Mouse (Mus musculus) gastrocnemius, postnatal 25 days (tissue): Measurements from ENCODE around the gene Pabpc4. TPM values are rescaled to one million over a fixed set of nuclear protein-coding genes. Genes with fewer than 3 reads are reported as not detected.

Experiments used
- DNase-seq: peaks from one replicate; pipeline ENCODE4 v3.0.0; 2022
- total RNA-seq, 2 experiments: library from RNA; stranded (reverse); gene quantifications; 1 replicate in 1 of 2; 2 replicates in 1 of 2; pipeline ENCODE4 v1.2.3; 2021

Gene Pabpc4
- total RNA-seq, 2 experiments from 2014 or later: 278 to 325 TPM

DNA sequence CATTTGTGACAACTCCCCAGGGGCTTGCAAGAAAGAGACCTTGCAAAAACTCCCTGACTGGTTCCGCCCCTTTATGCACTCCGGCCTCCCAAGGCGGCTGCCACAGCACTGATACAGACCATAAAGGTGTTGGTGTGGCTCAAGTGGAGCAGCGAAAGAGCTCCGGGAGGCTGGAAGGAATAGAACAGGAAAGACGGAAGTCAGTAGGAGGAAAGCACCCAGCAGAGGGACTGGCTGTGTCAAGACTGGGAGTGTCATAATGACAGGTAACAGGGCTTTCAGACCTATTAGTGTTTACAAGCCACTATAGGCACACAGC is 81.3 kb downstream of the Pabpc4 start:
- DNase-seq: no peak

Other genes starting within 250 kb of the Pabpc4 start
- 1 to 10 TPM; 6.7 to 7.6 TPM for gene Trit1, start 245.8 kb upstream of the Pabpc4 start, total RNA-seq
- gene Bmp8b, start 157.2 kb upstream of the Pabpc4 start, total RNA-seq: not detected
- gene Oxct2b, start 146.1 kb upstream of the Pabpc4 start, total RNA-seq: not detected
- gene Ppie, start 122.4 kb upstream of the Pabpc4 start, total RNA-seq: 10 to 100 TPM; 16.8 to 17.6 TPM
- under 1 TPM in 1 of 2 experiments, not detected in 1; 0.36 TPM for gene Hpcal4, start 79.1 kb upstream of the Pabpc4 start, total RNA-seq
- gene Nt5c1a, start 60.8 kb upstream of the Pabpc4 start, total RNA-seq: 10 to 100 TPM; 19.6 to 32.5 TPM
- gene Heyl, start 28.8 kb upstream of the Pabpc4 start, total RNA-seq: 1 to 10 TPM; 6.7 to 7.4 TPM
- gene Oxct2a, start 61.3 kb downstream of the Pabpc4 start, total RNA-seq: under 1 TPM in 1 of 2 experiments, not detected in 1; 0.16 TPM
- gene Bmp8a, start 80.9 kb downstream of the Pabpc4 start, total RNA-seq: under 1 TPM; 0.35 to 0.36 TPM